ENCODE assay signal across 9 mouse cellular contexts in genomic region chr5:111582004-111582403, GRCm38 (mm10).
DNase-seq lines count a peak whose midpoint lies in the region; ATAC-seq lines count a peak whose summit lies in the region.
"Had no signal": no experiment of that assay in that cellular context is flagged by ENCODE, and none has a peak within 500 bp of the region (broad histone marks: within the 10 kb centered on the region; RNA-seq: fewer than 3 reads in every experiment).

No protein-coding gene starts in this region.

- H3K9me3 ChIP-seq in kidney, embryonic 15.5 days (replicated peaks), result no peaks in the 10 kb centered on the region
- H3K9me3 ChIP-seq in embryonic facial prominence, embryonic 12.5 days, result no peaks in the 10 kb centered on the region
- H3K9me3 ChIP-seq in hindbrain, embryonic 16.5 days (ENCODE audit: control insufficient read depth, low read length), result no peaks in the 10 kb centered on the region
- no peaks in the 10 kb centered on the region for H3K9me3 ChIP-seq in midbrain, embryonic 15.5 days
- H3K9me3 ChIP-seq: liver, embryonic 15.5 days had no signal

- H3K36me3 ChIP-seq in kidney, embryonic 15.5 days, result no peaks in the 10 kb centered on the region
- no peaks in the 10 kb centered on the region for H3K36me3 ChIP-seq in embryonic facial prominence, embryonic 12.5 days
- H3K36me3 ChIP-seq in hindbrain, embryonic 16.5 days (ENCODE audit: control insufficient read depth, insufficient read depth, low read length), result no peaks in the 10 kb centered on the region
- H3K36me3 ChIP-seq in midbrain, embryonic 15.5 days (replicated peaks), result no peaks in the 10 kb centered on the region
- H3K36me3 ChIP-seq: liver, embryonic 15.5 days had no signal

- H3K4me1 ChIP-seq in kidney, embryonic 15.5 days, result peaks cover 49% of the 10 kb centered on the region
- peaks cover 56% of the 10 kb centered on the region for H3K4me1 ChIP-seq in embryonic facial prominence, embryonic 12.5 days
- peaks cover 52% of the 10 kb centered on the region for H3K4me1 ChIP-seq in hindbrain, embryonic 16.5 days (ENCODE audit: control insufficient read depth, insufficient read depth, low read depth, low read length)
- peaks cover 68% of the 10 kb centered on the region for H3K4me1 ChIP-seq in midbrain, embryonic 15.5 days
- H3K4me1 ChIP-seq: liver, embryonic 15.5 days had no signal

- ATAC-seq in kidney, embryonic 15.5 days (replicated peaks; ENCODE audit: low FRiP score), result no peak
- ATAC-seq in embryonic facial prominence, embryonic 12.5 days (ENCODE audit: insufficient number of reproducible peaks, insufficient read depth, low FRiP score, low TSS enrichment), result no peak
- ATAC-seq in hindbrain, embryonic 16.5 days, result no peak; the same call in 1 of the 2 replicates
- ATAC-seq in midbrain, embryonic 15.5 days (replicated peaks), result no peak

- peak overlapping the region; percentile 63; the same call in 1 of the 2 replicates for H3K4me2 ChIP-seq in kidney, embryonic 15.5 days
- peak overlapping the region; percentile 57 for H3K4me2 ChIP-seq in embryonic facial prominence, embryonic 12.5 days (replicated peaks)
- H3K4me2 ChIP-seq in hindbrain, embryonic 16.5 days (ENCODE audit: low read length), result peak overlapping the region; percentile 63
- peak overlapping the region; percentile 60 for H3K4me2 ChIP-seq in midbrain, embryonic 15.5 days
- H3K4me2 ChIP-seq: liver, embryonic 15.5 days had no signal

- H3K27ac ChIP-seq in kidney, embryonic 15.5 days, result no peak overlapping the region
- peak overlapping the region; percentile 66 for H3K27ac ChIP-seq in embryonic facial prominence, embryonic 12.5 days
- H3K27ac ChIP-seq in hindbrain, embryonic 16.5 days (ENCODE audit: low read depth, low read length), result peak overlapping the region; percentile 86
- peak overlapping the region; percentile 92 for H3K27ac ChIP-seq in midbrain, embryonic 15.5 days
- H3K27ac ChIP-seq: liver, embryonic 15.5 days had no signal

- WGBS in kidney, embryonic 15.5 days, result 41% methylated on average over 9 of the region's 9 CpGs
- 30% methylated on average over 9 of the region's 9 CpGs for WGBS in embryonic facial prominence, embryonic 12.5 days
- 8% methylated on average over 9 of the region's 9 CpGs for WGBS in hindbrain, embryonic 16.5 days
- WGBS in midbrain, embryonic 15.5 days, result 7% methylated on average over 9 of the region's 9 CpGs

- peaks cover 88% of the 10 kb centered on the region for H3K27me3 ChIP-seq in kidney, embryonic 15.5 days
- H3K27me3 ChIP-seq in embryonic facial prominence, embryonic 12.5 days, result 0 out of 2 replicates have a peak, but pooled peaks cover under 1% of the 10 kb centered on the region
- no peaks in the 10 kb centered on the region for H3K27me3 ChIP-seq in hindbrain, embryonic 16.5 days (replicated peaks; ENCODE audit: control insufficient read depth, insufficient read depth, low read length)
- no peaks in the 10 kb centered on the region for H3K27me3 ChIP-seq in midbrain, embryonic 15.5 days (replicated peaks)

- no peak overlapping the region for H3K4me3 ChIP-seq in kidney, embryonic 15.5 days (replicated peaks)
- peak overlapping the region; percentile 35 for H3K4me3 ChIP-seq in embryonic facial prominence, embryonic 12.5 days
- peak overlapping the region; percentile 40 for H3K4me3 ChIP-seq in hindbrain, embryonic 16.5 days (ENCODE audit: low read length)
- peak overlapping the region; percentile 35 for H3K4me3 ChIP-seq in midbrain, embryonic 15.5 days
- H3K4me3 ChIP-seq: liver, embryonic 15.5 days had no signal

- DNase-seq in kidney, adult 18-20 months, result no peak
- no peak for DNase-seq in retina, embryonic 14.5 days (ENCODE audit: low spot score)
- no peak for DNase-seq in thymus, postnatal 14 days
- no peak for DNase-seq in embryo, embryonic 10.5 days (ENCODE audit: low spot score)

- no peak overlapping the region for H3K9ac ChIP-seq in kidney, embryonic 15.5 days
- no peak overlapping the region for H3K9ac ChIP-seq in embryonic facial prominence, embryonic 12.5 days
- peak overlapping the region; percentile 55 for H3K9ac ChIP-seq in hindbrain, embryonic 16.5 days (ENCODE audit: low read depth, low read length)
- peak overlapping the region; percentile 33; the same call in 1 of the 2 replicates for H3K9ac ChIP-seq in midbrain, embryonic 15.5 days
- H3K9ac ChIP-seq: liver, embryonic 15.5 days had no signal

Comparison
In these comparisons a context has a peak if more than half of its experiments do, and no peak if none do; other contexts are left out.
1. H3K9ac ChIP-seq: peak in hindbrain, embryonic 16.5 days (single experiment) and midbrain, embryonic 15.5 days (single experiment); none in kidney, embryonic 15.5 days (single experiment) and embryonic facial prominence, embryonic 12.5 days (single experiment).
2. Peak in every context shown above with its lines, with median percentiles within 50 percentile points of each other: H3K4me2 ChIP-seq.